Mouse (Mus musculus) small intestine, adult 2 months (tissue): ENCODE results near the gene Fam229a. TPM values are rescaled to one million over a fixed set of nuclear protein-coding genes. Genes with fewer than 3 reads are reported as not detected.
"Not testable (repeated sequence)": the region's sequence is repeated elsewhere in the genome, so short reads cannot be mapped to it uniquely, and the experiment has no call there.

Source experiments
- H3K27ac ChIP-seq: fragments of 200-500 bp; 2 replicates; pipeline ENCODE4 v1.5.1; 2012; ENCODE audit warnings: low read depth, low read length, control low read depth, inconsistent platforms; ENCODE audit not compliant: insufficient read depth
- H3K27me3 ChIP-seq: fragments of 200-500 bp; 2 replicates; pipeline ENCODE4 v1.6.1; 2012; ENCODE audit warnings: mild to moderate bottlenecking, moderate library complexity, low read length, inconsistent platforms; ENCODE audit not compliant: control insufficient read depth, insufficient read depth
- H3K36me3 ChIP-seq: fragments of 200-500 bp; 2 replicates; pipeline ENCODE4 v1.6.1; 2012; ENCODE audit warnings: mild to moderate bottlenecking, low read length, control low read depth, inconsistent platforms; ENCODE audit not compliant: control insufficient read depth, insufficient read depth
- H3K4me1 ChIP-seq: fragments of 200-500 bp; 2 replicates; pipeline ENCODE4 v1.6.1; 2012; ENCODE audit warnings: low read length, inconsistent platforms, mixed read lengths; ENCODE audit not compliant: control insufficient read depth, insufficient read depth, insufficient read length
- H3K4me3 ChIP-seq: fragments of 200-500 bp; 2 replicates; pipeline ENCODE4 v1.5.1; 2012; ENCODE audit warnings: low read depth, mild to moderate bottlenecking, control low read depth, inconsistent platforms, low read length, moderate library complexity
- CTCF ChIP-seq: fragments of 200-500 bp; IDR thresholded peaks from 2 replicates; pipeline ENCODE4 v1.5.1; 2012; ENCODE audit warnings: low read depth, mild to moderate bottlenecking, control low read depth, inconsistent platforms, low read length, moderate library complexity, mixed read lengths; ENCODE audit not compliant: insufficient replicate concordance, insufficient read length; ENCODE audit errors: extremely low read depth
- POLR2A ChIP-seq: fragments of 200-500 bp; IDR thresholded peaks from 2 replicates; pipeline ENCODE4 v1.6.1; 2012; ENCODE audit warnings: low read depth, mild to moderate bottlenecking, control low read depth, inconsistent platforms, low read length, moderate library complexity
- WGBS: fragments of 180-500 bp; shearing (Covaris S2); methylation state at CpG from one replicate; pipeline ENCODE4 v1.1.7; 2018; 5-methylcytosine and 5-hydroxymethylcytosine counted together
- polyA plus RNA-seq: library from polyadenylated mRNA; depleted of rRNA; stranded (reverse); fragments of >200 nt; gene quantifications from 2 replicates; pipeline ENCODE4 v1.2.3, GENCODE M21; 2012

The Fam229a gene
- polyA plus RNA-seq, 1 experiment, result not detected

DNA sequence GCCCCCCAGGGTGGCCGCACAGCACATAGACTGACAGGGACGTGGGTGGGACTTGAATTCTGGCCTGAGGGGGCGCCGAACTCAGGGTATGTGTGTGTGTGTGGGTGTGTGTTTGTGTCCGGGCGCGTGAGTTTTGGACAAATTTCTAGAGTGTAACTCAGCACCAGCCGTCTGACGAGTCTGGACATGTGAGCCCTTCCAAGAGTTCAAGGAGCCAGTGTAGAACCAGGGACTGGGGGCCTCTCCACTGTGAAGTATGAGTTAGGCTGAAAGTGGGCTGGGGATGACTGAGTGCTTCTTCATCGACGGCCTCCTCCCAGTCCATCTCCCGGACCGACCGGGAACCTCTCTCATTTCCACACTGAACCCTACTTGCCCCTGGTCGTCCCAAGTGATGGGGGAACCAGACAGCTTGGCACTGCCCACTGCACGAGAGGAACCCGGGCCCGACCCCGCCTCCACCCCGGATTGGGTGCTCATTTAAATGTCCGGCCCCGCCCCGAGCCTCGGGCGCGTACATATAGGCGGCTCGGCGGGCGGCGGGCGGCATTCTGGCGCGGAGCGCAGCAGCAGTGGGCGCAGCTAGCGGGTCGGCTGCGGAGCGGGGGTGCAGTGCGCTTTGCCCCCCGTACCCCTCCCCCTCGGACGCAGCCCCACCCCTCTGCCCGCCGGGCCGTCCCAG, 22.2 kb downstream of the Fam229a start, which contains the start of gene Marcksl1:
TSS of gene Marcksl1 (plus strand) at position 496 of the 682 bp plus-strand sequence.
- Histone ChIP-seq H3K27me3 (peaks cover 6% of the 10 kb centered on the region), H3K36me3 (peaks cover 17% of the 10 kb centered on the region), H3K27ac (no peak within 1 kb of the TSS), H3K4me3 (peak within 1 kb of the TSS; percentile 76), H3K4me1 (peaks cover 14% of the 10 kb centered on the region)
- 13% methylated on average over 47 of the region's 47 CpGs for WGBS
- TF ChIP-seq CTCF, result no peak
- TF ChIP-seq POLR2A, result peak; percentile 65

DNA sequence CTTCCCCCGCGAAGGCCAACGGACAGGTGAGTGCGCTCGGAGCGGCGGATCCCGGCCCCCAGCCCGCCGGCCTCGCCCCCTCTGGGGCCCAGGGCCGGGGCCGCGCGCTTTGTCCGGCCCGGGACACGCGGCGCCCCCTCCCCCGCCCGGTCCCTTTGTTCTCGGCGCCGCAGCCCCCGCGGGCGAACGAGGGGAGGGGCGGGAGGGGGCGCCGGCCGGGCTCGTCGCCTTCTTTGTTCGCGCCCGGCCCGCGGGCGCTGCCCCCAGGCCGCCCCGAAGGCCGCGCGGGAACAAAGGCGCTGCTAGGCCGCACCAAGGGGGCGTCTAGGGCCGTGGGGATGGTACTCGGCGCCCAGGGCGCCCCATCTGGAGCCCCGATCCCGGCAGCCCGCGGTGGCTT, 22.9 kb downstream of the Fam229a start:
- Histone ChIP-seq H3K27me3 (peaks cover 6% of the 10 kb centered on the region), H3K36me3 (peaks cover 20% of the 10 kb centered on the region), H3K4me3 (peak overlapping the region; percentile 76), H3K27ac (no peak overlapping the region), H3K4me1 (peaks cover 8% of the 10 kb centered on the region)
- 1% methylated on average over 56 of the region's 57 CpGs for WGBS
- TF ChIP-seq CTCF, result no peak

DNA sequence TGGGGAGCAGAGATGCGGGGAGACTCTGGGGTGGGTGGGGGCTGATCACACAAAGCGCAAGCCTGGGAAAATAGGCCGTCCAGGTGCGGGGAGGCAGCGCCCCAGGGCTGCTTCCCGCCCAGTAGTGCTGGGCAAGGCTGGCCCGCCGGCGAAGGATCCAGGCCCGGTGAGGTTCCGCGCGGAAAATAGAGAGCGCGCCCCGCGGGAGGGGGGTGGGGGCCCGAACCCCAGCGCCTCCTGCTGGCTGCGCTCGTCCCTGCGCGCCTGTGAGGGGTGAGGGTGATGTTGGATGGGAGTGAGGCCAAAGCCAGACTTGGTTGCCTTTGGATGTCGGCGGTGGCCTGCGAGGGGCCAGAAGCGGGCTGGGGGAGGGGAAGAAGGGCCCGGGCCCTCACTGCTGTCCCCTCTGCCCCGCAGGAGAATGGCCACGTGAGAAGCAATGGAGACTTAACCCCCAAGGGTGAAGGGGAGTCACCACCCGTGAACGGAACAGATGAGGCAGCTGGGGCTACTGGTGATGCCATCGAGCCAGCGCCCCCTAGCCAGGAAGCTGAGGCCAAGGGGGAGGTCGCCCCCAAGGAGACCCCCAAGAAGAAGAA, 23.4 kb downstream of the Fam229a start:
- TF ChIP-seq POLR2A (no peak), CTCF (peak; percentile 52)
- Histone ChIP-seq H3K27me3 (peaks cover 6% of the 10 kb centered on the region), H3K27ac (no peak overlapping the region), H3K4me3 (peak overlapping the region; percentile 76), H3K4me1 (peaks cover 5% of the 10 kb centered on the region), H3K36me3 (peaks cover 22% of the 10 kb centered on the region)
- 2% methylated on average over 33 of the region's 35 CpGs for WGBS

DNA sequence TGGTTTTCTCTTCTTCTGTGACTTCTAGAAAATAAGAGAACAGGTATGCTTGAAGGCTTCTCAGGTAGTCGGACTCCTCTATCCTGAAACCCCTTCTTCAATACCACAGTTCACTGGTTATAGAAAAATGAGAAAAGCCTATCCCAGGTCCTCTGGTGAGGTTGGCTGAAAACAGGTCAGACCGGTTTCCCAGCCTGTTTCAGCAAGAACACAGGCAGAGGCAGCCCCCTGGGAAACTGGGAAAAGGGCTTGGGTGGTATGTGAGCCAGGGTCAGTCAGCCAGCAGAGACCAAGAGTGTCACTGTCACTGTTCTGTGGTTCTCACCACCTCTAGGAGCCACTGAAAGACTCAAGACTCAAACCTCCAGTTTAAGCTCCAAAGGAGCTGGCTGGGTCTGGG, 25.9 kb downstream of the Fam229a start:
- Histone ChIP-seq H3K27me3 (peaks cover 6% of the 10 kb centered on the region), H3K4me3 (no peak overlapping the region), H3K36me3 (peaks cover 35% of the 10 kb centered on the region), H3K27ac (no peak overlapping the region), H3K4me1 (peaks cover 4% of the 10 kb centered on the region)
- 15% methylated on average over 2 of the region's 2 CpGs for WGBS
- TF ChIP-seq POLR2A (no peak), CTCF (no peak)

DNA sequence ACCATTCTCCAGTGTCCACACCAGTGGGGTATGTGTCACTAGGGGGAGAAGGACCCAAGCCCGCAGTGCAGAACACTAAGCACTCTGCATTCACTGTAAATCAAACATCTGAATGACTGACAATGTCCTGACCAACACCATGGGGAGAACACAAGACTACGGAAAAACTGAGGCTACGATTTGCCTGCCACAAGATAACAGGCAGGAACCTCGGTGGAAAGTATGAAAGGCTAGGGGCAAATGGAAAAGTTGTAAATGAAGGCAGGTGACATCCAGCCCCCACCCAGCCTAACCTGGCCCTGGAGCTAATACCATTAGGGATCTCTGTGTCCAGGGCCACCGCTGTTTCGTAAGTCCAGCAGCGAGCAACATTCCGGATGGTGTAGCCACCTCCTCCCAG, 27.5 kb downstream of the Fam229a start:
- no peak for TF ChIP-seq POLR2A
- no peak for TF ChIP-seq CTCF
- Histone ChIP-seq H3K27me3 (peaks cover 4% of the 10 kb centered on the region), H3K4me1 (peaks cover 4% of the 10 kb centered on the region), H3K27ac (no peak overlapping the region), H3K36me3 (peaks cover 50% of the 10 kb centered on the region), H3K4me3 (no peak overlapping the region)
- 93% methylated on average over 8 of the region's 8 CpGs for WGBS

DNA sequence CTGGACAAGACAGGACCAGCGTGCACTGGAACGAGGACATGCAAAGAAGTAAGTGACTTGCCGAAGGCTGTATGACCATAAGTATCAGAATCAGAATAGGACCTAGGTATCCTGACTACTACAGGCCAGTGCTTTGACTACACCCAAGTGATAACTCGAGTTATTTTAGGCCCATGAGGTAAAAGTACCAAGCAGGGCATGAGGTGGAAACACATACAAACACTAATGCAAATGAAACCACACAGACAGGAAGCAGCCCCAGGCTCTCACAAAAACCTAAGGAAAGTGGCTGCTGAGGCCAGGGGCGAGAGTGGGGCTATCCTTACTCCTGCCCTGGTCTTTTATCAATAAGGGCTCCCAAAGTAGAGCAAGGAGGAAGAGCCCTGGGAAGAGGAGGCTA, 34.3 kb downstream of the Fam229a start:
- H3K36me3 ChIP-seq, result peaks cover 62% of the 10 kb centered on the region
- H3K4me1 ChIP-seq, result 0 out of 2 replicates have a peak, but pooled peaks cover 2% of the 10 kb centered on the region
- no peak for TF ChIP-seq CTCF
- TF ChIP-seq POLR2A, result no peak
- H3K4me3 ChIP-seq, result no peak overlapping the region
- H3K27ac ChIP-seq, result no peak overlapping the region
- WGBS, result 84% methylated on average over 5 of the region's 5 CpGs
- H3K27me3 ChIP-seq, result no peaks in the 10 kb centered on the region

DNA sequence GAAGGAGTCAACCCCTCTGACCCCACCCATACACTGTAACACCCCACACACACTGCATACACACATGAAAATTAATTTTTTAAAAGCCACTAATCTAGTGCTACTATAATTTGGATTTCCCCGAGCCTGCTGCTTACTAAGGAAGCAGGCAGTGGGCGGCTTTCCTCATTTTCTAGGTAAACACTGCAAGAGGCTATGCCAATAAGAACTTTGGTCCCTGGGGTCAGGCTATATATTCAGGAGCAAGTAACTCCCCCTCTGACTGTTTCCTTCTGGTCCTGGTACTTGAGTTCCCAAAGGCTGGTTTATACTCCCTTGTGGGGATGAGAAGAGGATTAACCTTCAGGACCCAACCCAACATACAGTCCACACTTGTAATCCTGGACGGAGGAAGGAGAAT, 34.9 kb downstream of the Fam229a start:
- peaks cover 65% of the 10 kb centered on the region for H3K36me3 ChIP-seq

DNA sequence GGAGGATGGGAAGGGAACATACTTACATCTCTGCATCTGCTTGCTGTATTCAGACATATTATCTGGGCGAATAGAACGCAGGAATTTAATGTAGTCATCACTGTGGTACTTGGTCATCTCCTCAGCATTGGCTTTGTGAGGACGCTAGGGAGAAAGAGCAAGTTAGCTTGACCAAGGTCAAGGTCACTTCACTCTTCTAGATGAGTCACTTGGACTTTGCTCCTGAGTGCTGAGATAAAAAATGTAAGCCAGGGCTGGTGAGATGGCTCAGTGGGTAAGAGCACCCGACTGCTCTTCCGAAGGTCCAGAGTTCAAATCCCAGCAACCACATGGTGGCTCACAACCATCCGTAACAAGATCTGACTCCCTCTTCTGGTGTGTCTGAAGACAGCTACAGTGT, 37.9 kb downstream of the Fam229a start:
- H3K4me1 ChIP-seq, H3K27ac ChIP-seq, H3K27me3 ChIP-seq, H3K4me3 ChIP-seq: not testable (repeated sequence)
- WGBS, result 72% methylated on average over 6 of the region's 6 CpGs
- H3K36me3 ChIP-seq, result peaks cover 53% of the 10 kb centered on the region

More for the DNA sequence above, 34.9 kb downstream of the Fam229a start:
- Histone ChIP-seq H3K4me1 (0 out of 2 replicates have a peak, but pooled peaks cover 2% of the 10 kb centered on the region), H3K4me3 (no peak overlapping the region), H3K27ac (no peak overlapping the region), H3K27me3 (no peaks in the 10 kb centered on the region)
- no peak for TF ChIP-seq CTCF
- no peak for TF ChIP-seq POLR2A
- 46% methylated on average over 3 of the region's 3 CpGs for WGBS
